ENCODE assay signal across 32 mouse cellular contexts in genomic region chr17:51906418-51906817, GRCm38 (mm10).
DNase-seq lines count a peak whose midpoint lies in the region; ATAC-seq and TF ChIP-seq lines count a peak whose summit lies in the region.
"Had no signal": no experiment of that assay in that cellular context is flagged by ENCODE, and none has a peak within 500 bp of the region (broad histone marks: within the 10 kb centered on the region; RNA-seq: fewer than 3 reads in every experiment).

No protein-coding gene starts in this region.

- no peak for ATAC-seq in heart, postnatal 0 days (ENCODE audit: insufficient read depth, low read depth)
- ATAC-seq in inflammation-experienced regulatory T-cells, adult 6 months: peak; percentile 59
- ATAC-seq in erythroid progenitor cell, adult 5-6 weeks (replicated peaks; ENCODE audit: low FRiP score, poor library complexity, severe bottlenecking): no peak
- no peak for ATAC-seq in forebrain, embryonic 11.5 days (replicated peaks; ENCODE audit: low FRiP score)
- ATAC-seq: forebrain, postnatal 0 days; hindbrain, postnatal 0 days; intestine, embryonic 16.5 days; liver, embryonic 12.5 days; liver, postnatal 0 days had no signal

- intact Hi-C loops in heart, postnatal 14 days (cut with DNase I): no loop called here

- H3K36me3 ChIP-seq in heart, postnatal 0 days (replicated peaks; ENCODE audit: control insufficient read depth, insufficient read depth, low read length): no peaks in the 10 kb centered on the region
- H3K36me3 ChIP-seq in forebrain, embryonic 11.5 days (ENCODE audit: control insufficient read depth, insufficient read depth, low read length): no peaks in the 10 kb centered on the region
- H3K36me3 ChIP-seq: embryonic facial prominence, embryonic 13.5 days; forebrain, embryonic 12.5 days; heart, embryonic 12.5 days; hindbrain, embryonic 12.5 days; liver, embryonic 12.5 days; midbrain, embryonic 12.5 days; stomach, embryonic 15.5 days had no signal

- H3K9ac ChIP-seq in heart, postnatal 0 days (replicated peaks; ENCODE audit: low read depth, low read length): no peak overlapping the region
- no peak overlapping the region for H3K9ac ChIP-seq in forebrain, embryonic 11.5 days (ENCODE audit: low read length)
- H3K9ac ChIP-seq: embryonic facial prominence, embryonic 13.5 days; forebrain, embryonic 12.5 days; forebrain, postnatal 0 days; heart, embryonic 12.5 days; hindbrain, embryonic 12.5 days; liver, embryonic 12.5 days; liver, postnatal 0 days; midbrain, embryonic 12.5 days; stomach, embryonic 15.5 days had no signal

- WGBS in heart, postnatal 0 days: 81% methylated on average over 4 of the region's 4 CpGs
- 87% methylated on average over 4 of the region's 4 CpGs for WGBS in forebrain, embryonic 11.5 days

- no peak overlapping the region for H3K4me3 ChIP-seq in heart, postnatal 0 days (ENCODE audit: low read depth, low read length)
- no peak overlapping the region for H3K4me3 ChIP-seq in forebrain, embryonic 11.5 days (ENCODE audit: low read depth, low read length)
- H3K4me3 ChIP-seq: embryonic facial prominence, embryonic 13.5 days; forebrain, embryonic 12.5 days; heart, adult 2 months; heart, embryonic 12.5 days; hindbrain, embryonic 12.5 days; liver, embryonic 12.5 days; megakaryocyte, embryonic 14.5 days; midbrain, embryonic 12.5 days; stomach, embryonic 15.5 days had no signal

- DNase-seq in heart, postnatal 0 days (ENCODE audit: low spot score): no peak
- no peak for DNase-seq in heart, postnatal 14 days
- DNase-seq in thymus, postnatal 10 days (ENCODE audit: low spot score in 2 of 2): peak; percentile 40 to 45
- no peak for DNase-seq in embryo, embryonic 9.5 days (ENCODE audit: extremely low spot score)
- DNase-seq in forebrain, embryonic 11.5 days (ENCODE audit: low spot score): no peak
- DNase-seq: adrenal gland, postnatal 10 days; cerebellum, adult 9-10 months; cerebellum, postnatal 36 days; embryo, embryonic 11 days; forebrain, postnatal 0 days; heart, adult 2 months; heart, postnatal 10 days; kidney, adult 8-10 months; kidney, postnatal 4 days; layer of hippocampus, postnatal 36 days; left cerebral cortex, postnatal 4 days; liver, postnatal 0 days; lung, postnatal 4 days; right cerebral cortex, postnatal 4 days had no signal

- no peaks in the 10 kb centered on the region for H3K27me3 ChIP-seq in heart, postnatal 0 days (ENCODE audit: control insufficient read depth, insufficient read depth, low read length)
- H3K27me3 ChIP-seq in forebrain, embryonic 11.5 days (ENCODE audit: control insufficient read depth, insufficient read depth, low read length): no peaks in the 10 kb centered on the region
- H3K27me3 ChIP-seq: embryonic facial prominence, embryonic 13.5 days; forebrain, embryonic 12.5 days; heart, embryonic 12.5 days; hindbrain, embryonic 12.5 days; liver, embryonic 12.5 days; megakaryocyte, embryonic 14.5 days; midbrain, embryonic 12.5 days; stomach, embryonic 15.5 days had no signal

- TF ChIP-seq EP300 in heart, postnatal 0 days (IDR thresholded peaks at IDR 0.05; ENCODE audit: low read depth): no peak

- H3K4me1 ChIP-seq in heart, postnatal 0 days (ENCODE audit: control insufficient read depth, insufficient read depth): no peaks in the 10 kb centered on the region
- no peaks in the 10 kb centered on the region for H3K4me1 ChIP-seq in forebrain, embryonic 11.5 days (replicated peaks; ENCODE audit: control insufficient read depth, insufficient read depth, low read length)
- H3K4me1 ChIP-seq: forebrain, embryonic 12.5 days; heart, embryonic 12.5 days; hindbrain, embryonic 12.5 days; liver, embryonic 12.5 days; megakaryocyte, embryonic 14.5 days; midbrain, embryonic 12.5 days; stomach, embryonic 15.5 days had no signal

- TF ChIP-seq CTCF in heart, postnatal 0 days (IDR thresholded peaks at IDR 0.05; ENCODE audit: low read depth): no peak

- H3K4me2 ChIP-seq in heart, postnatal 0 days (ENCODE audit: low read depth, low read length): no peak overlapping the region
- H3K4me2 ChIP-seq in forebrain, embryonic 11.5 days (ENCODE audit: low read depth, low read length, severe bottlenecking): no peak overlapping the region
- H3K4me2 ChIP-seq: embryonic facial prominence, embryonic 13.5 days; forebrain, embryonic 12.5 days; heart, embryonic 12.5 days; hindbrain, embryonic 12.5 days; liver, embryonic 12.5 days; midbrain, embryonic 12.5 days; stomach, embryonic 15.5 days had no signal

- H3K27ac ChIP-seq in heart, postnatal 0 days (ENCODE audit: low read depth): peak overlapping the region; percentile 43; the same call in 1 of the 2 replicates
- no peak overlapping the region for H3K27ac ChIP-seq in forebrain, embryonic 11.5 days (ENCODE audit: low read depth, low read length)
- H3K27ac ChIP-seq: embryonic facial prominence, embryonic 13.5 days; forebrain, embryonic 12.5 days; heart, adult 2 months; hindbrain, embryonic 12.5 days; hindbrain, postnatal 0 days; kidney, postnatal 0 days; liver, embryonic 12.5 days; midbrain, embryonic 12.5 days; stomach, embryonic 15.5 days had no signal

- H3K9me3 ChIP-seq in heart, postnatal 0 days (replicated peaks; ENCODE audit: control insufficient read depth, low read length): no peaks in the 10 kb centered on the region
- H3K9me3 ChIP-seq in forebrain, embryonic 11.5 days (ENCODE audit: control insufficient read depth, low read length): no peaks in the 10 kb centered on the region
- H3K9me3 ChIP-seq: embryonic facial prominence, embryonic 13.5 days; forebrain, embryonic 12.5 days; heart, embryonic 12.5 days; hindbrain, embryonic 12.5 days; liver, embryonic 12.5 days; megakaryocyte, embryonic 14.5 days; midbrain, embryonic 12.5 days; stomach, embryonic 15.5 days had no signal

Comparison
In these comparisons a context has a peak if more than half of its experiments do, and no peak if none do; other contexts are left out.
1. DNase-seq: peak in thymus, postnatal 10 days (2 of 2); none in heart, postnatal 0 days (single experiment), heart, postnatal 14 days (0 of 2), embryo, embryonic 9.5 days (single experiment) and forebrain, embryonic 11.5 days (single experiment).